Mouse (Mus musculus) intestine, embryonic 16.5 days (tissue): Measurements from ENCODE around the gene Atoh1. TPM values are rescaled to one million over a fixed set of nuclear protein-coding genes. Genes with fewer than 3 reads are reported as not detected.

Experiments
- ATAC-seq: fragments of 200-750 bp; cut with Nextera tagmentation; 2 replicates; pipeline ENCODE4 v1.8.0; 2017; ENCODE audit warnings: moderate TSS enrichment, moderate library complexity
- H3K27ac ChIP-seq: fragments of 300-500 bp; sonication (generic); 2 replicates; pipeline ENCODE4 v1.5.1; 2014; ENCODE audit warnings: mild to moderate bottlenecking, low read length
- H3K27me3 ChIP-seq: fragments of 300-500 bp; sonication (generic); replicated peaks from 2 replicates; pipeline ENCODE4 v1.6.1; 2014; ENCODE audit warnings: low read length, control low read depth, mixed read lengths; ENCODE audit not compliant: control insufficient read depth, insufficient read depth
- H3K36me3 ChIP-seq: fragments of 300-500 bp; sonication (generic); 2 replicates; pipeline ENCODE4 v1.6.1; 2014; ENCODE audit warnings: low read length, control low read depth; ENCODE audit not compliant: control insufficient read depth, insufficient read depth
- H3K4me1 ChIP-seq: fragments of 300-500 bp; sonication (generic); 2 replicates; pipeline ENCODE4 v1.6.1; 2014; ENCODE audit warnings: low read length, control low read depth, mixed read lengths; ENCODE audit not compliant: control insufficient read depth, insufficient read depth
- H3K4me2 ChIP-seq: fragments of 300-500 bp; sonication (generic); 2 replicates; pipeline ENCODE4 v1.6.1; 2014; ENCODE audit warnings: low read depth, low read length, control low read depth
- H3K4me3 ChIP-seq: fragments of 300-500 bp; sonication (generic); 2 replicates; pipeline ENCODE4 v1.5.1; 2014; ENCODE audit warnings: mild to moderate bottlenecking, low read length
- H3K9ac ChIP-seq: fragments of 300-500 bp; sonication (generic); 2 replicates; pipeline ENCODE4 v1.6.1; 2014; ENCODE audit warnings: low read depth, low read length
- H3K9me3 ChIP-seq: fragments of 300-500 bp; sonication (generic); 2 replicates; pipeline ENCODE4 v1.6.1; 2016; ENCODE audit warnings: low read length, control low read depth; ENCODE audit not compliant: control insufficient read depth
- WGBS: fragments of 180-500 bp; shearing (Covaris S2); extraction: QIAGEN DNeasy Blood & Tissue Kit; methylation state at CpG from one replicate; pipeline ENCODE4 v1.1.7; 2014; 5-methylcytosine and 5-hydroxymethylcytosine counted together
- polyA plus RNA-seq: library from polyadenylated mRNA; unstranded; fragments of >200 nt; fragmentation: Nextera tagmentation; extraction: Ambion mirVana; gene quantifications from 2 replicates; pipeline ENCODE4 v1.2.1, GENCODE M21; 2015

Atoh1 gene
- polyA plus RNA-seq, 1 experiment from 2014 or later = 9.9 TPM

GRCm38 (mm10) chr6:64763901-64764300 lies 35.0 kb downstream of the Atoh1 start:
- Histone ChIP-seq H3K4me2 (peak overlapping the region; percentile 30; the same call in 1 of the 2 replicates), H3K4me1 (no peaks in the 10 kb centered on the region), H3K9ac (no peak overlapping the region), H3K27me3 (no peaks in the 10 kb centered on the region), H3K4me3 (no peak overlapping the region), H3K27ac (no peak overlapping the region), H3K36me3 (no peaks in the 10 kb centered on the region), H3K9me3 (no peaks in the 10 kb centered on the region)
- 33% methylated on average over 8 of the region's 8 CpGs for WGBS
- ATAC-seq = peak; percentile 94

- ATAC-seq = no peak
- H3K4me1 ChIP-seq = no peaks in the 10 kb centered on the region
- no peak overlapping the region for H3K4me2 ChIP-seq
- WGBS = 24% methylated on average over 7 of the region's 7 CpGs
- no peaks in the 10 kb centered on the region for H3K9me3 ChIP-seq
- no peaks in the 10 kb centered on the region for H3K27me3 ChIP-seq
- no peaks in the 10 kb centered on the region for H3K36me3 ChIP-seq
- H3K27ac ChIP-seq = no peak overlapping the region
- H3K9ac ChIP-seq = no peak overlapping the region
- H3K4me3 ChIP-seq = no peak overlapping the region
Observed at GRCm38 (mm10) chr6:64773430-64773829, 44.5 kb downstream of the Atoh1 start.
